Mouse (Mus musculus): Measurements from ENCODE around the gene Srp54c.
"Not testable (repeated sequence)": the region's sequence is repeated elsewhere in the genome, so short reads cannot be mapped to it uniquely, and the experiment has no call there.

Gene Srp54c

GRCm38 (mm10) chr12:55229626-55230519 lies at the start of gene Srp54c:
Gene Srp54c (plus strand): TSS chr12:55230168.
- not testable (repeated sequence) for DNase-seq

GRCm38 (mm10) chr12:55187686-55188085 lies 42.3 kb upstream of the Srp54c start:
- DNase-seq: not testable (repeated sequence)

- DNase-seq: not testable (repeated sequence)
Observed at GRCm38 (mm10) chr12:55189127-55189526, 40.8 kb upstream of the Srp54c start.

GRCm38 (mm10) chr12:55199306-55199705 lies 30.7 kb upstream of the Srp54c start, which contains the start of gene 1700047I17Rik2:
Gene 1700047I17Rik2 (plus strand): TSS chr12:55199592.
- DNase-seq: not testable (repeated sequence)

GRCm38 (mm10) chr12:55199799-55200198 lies 30.2 kb upstream of the Srp54c start:
- DNase-seq: not testable (repeated sequence)

GRCm38 (mm10) chr12:55212944-55213343 lies 17.0 kb upstream of the Srp54c start:
- DNase-seq: not testable (repeated sequence)

- DNase-seq: not testable (repeated sequence)
Observed at GRCm38 (mm10) chr12:55230520-55230861, 523 bp downstream of the Srp54c start.

GRCm38 (mm10) chr12:55242243-55242642 lies 12.3 kb downstream of the Srp54c start:
- DNase-seq: not testable (repeated sequence)

- not testable (repeated sequence) for DNase-seq
Observed at GRCm38 (mm10) chr12:55261950-55262349, 32.0 kb downstream of the Srp54c start.

- DNase-seq: not testable (repeated sequence)
Observed at GRCm38 (mm10) chr12:55263385-55263784, 33.4 kb downstream of the Srp54c start.

- no peak for DNase-seq
Observed at GRCm38 (mm10) chr12:55272243-55272642, 42.3 kb downstream of the Srp54c start.

GRCm38 (mm10) chr12:55277583-55277982 lies 47.6 kb downstream of the Srp54c start:
- not testable (repeated sequence) for DNase-seq

- no peak for DNase-seq
Observed at GRCm38 (mm10) chr12:55298112-55298511, 68.1 kb downstream of the Srp54c start.

GRCm38 (mm10) chr12:55299336-55299735 lies 69.4 kb downstream of the Srp54c start, which contains the start of gene 1110008L16Rik:
Gene 1110008L16Rik (plus strand): TSS chr12:55299577.
- no peak for DNase-seq

- DNase-seq: no peak
Observed at GRCm38 (mm10) chr12:55300820-55301351, 70.9 kb downstream of the Srp54c start.

- no peak for DNase-seq
Observed at GRCm38 (mm10) chr12:55301472-55302300, 71.7 kb downstream of the Srp54c start.

- peak; percentile 95 for DNase-seq
Observed at GRCm38 (mm10) chr12:55302485-55303441, 72.8 kb downstream of the Srp54c start, which contains the start of gene Ppp2r3c. Gene Ppp2r3c (minus strand): TSS chr12:55302998.

GRCm38 (mm10) chr12:55306371-55306770 lies 76.4 kb downstream of the Srp54c start:
- DNase-seq: no peak

- DNase-seq: no peak
Observed at GRCm38 (mm10) chr12:55307566-55307965, 77.6 kb downstream of the Srp54c start.

GRCm38 (mm10) chr12:55308731-55309130 lies 78.8 kb downstream of the Srp54c start:
- no peak for DNase-seq

- DNase-seq: no peak
Observed at GRCm38 (mm10) chr12:55309501-55309900, 79.5 kb downstream of the Srp54c start.

GRCm38 (mm10) chr12:55311841-55312240 lies 81.9 kb downstream of the Srp54c start:
- no peak for DNase-seq

All from lung, postnatal 10 days (tissue).